24 mouse cellular contexts compared by ENCODE assay signal in genomic region chr6:147833501-147833900, GRCm38 (mm10).
DNase-seq lines count a peak whose midpoint lies in the region; ATAC-seq and TF ChIP-seq lines count a peak whose summit lies in the region.
"Had no signal": no experiment of that assay in that cellular context is flagged by ENCODE, and none has a peak within 500 bp of the region (broad histone marks: within the 10 kb centered on the region; RNA-seq: fewer than 3 reads in every experiment).

No protein-coding gene starts in this region.

- no peak overlapping the region for H3K4me2 ChIP-seq in liver, postnatal 0 days (ENCODE audit: low read depth, low read length)
- H3K4me2 ChIP-seq: embryonic facial prominence, embryonic 12.5 days; embryonic facial prominence, embryonic 15.5 days; forebrain, embryonic 13.5 days; forebrain, embryonic 15.5 days had no signal

- H3K4me3 ChIP-seq in liver, adult 2 months (ENCODE audit: insufficient read depth, low read depth, low read length), result no peak overlapping the region
- no peak overlapping the region for H3K4me3 ChIP-seq in liver, postnatal 0 days (ENCODE audit: low read depth, low read length)
- H3K4me3 ChIP-seq: embryonic facial prominence, embryonic 12.5 days; embryonic facial prominence, embryonic 15.5 days; erythroblast, embryonic 14.5 days; forebrain, embryonic 13.5 days; forebrain, embryonic 15.5 days had no signal

- peaks cover 6% of the 10 kb centered on the region for H3K4me1 ChIP-seq in liver, adult 2 months (ENCODE audit: control insufficient read depth, insufficient read depth, low read length)
- H3K4me1 ChIP-seq in liver, postnatal 0 days (ENCODE audit: insufficient read depth), result no peaks in the 10 kb centered on the region
- H3K4me1 ChIP-seq: embryonic facial prominence, embryonic 12.5 days; embryonic facial prominence, embryonic 15.5 days; forebrain, embryonic 13.5 days; forebrain, embryonic 15.5 days had no signal

- no peak overlapping the region for H3K27ac ChIP-seq in liver, adult 2 months (replicated peaks; ENCODE audit: insufficient read depth, low read depth, low read length)
- H3K27ac ChIP-seq in liver, postnatal 0 days (ENCODE audit: low read depth), result no peak overlapping the region
- H3K27ac ChIP-seq: embryonic facial prominence, embryonic 12.5 days; embryonic facial prominence, embryonic 15.5 days; forebrain, embryonic 13.5 days; forebrain, embryonic 15.5 days had no signal

- no peaks in the 10 kb centered on the region for H3K79me2 ChIP-seq in liver, adult 2 months (ENCODE audit: control insufficient read depth, insufficient read depth, low read length)

- H3K9me3 ChIP-seq in liver, postnatal 0 days (ENCODE audit: low read length), result no peaks in the 10 kb centered on the region
- H3K9me3 ChIP-seq: embryonic facial prominence, embryonic 12.5 days; embryonic facial prominence, embryonic 15.5 days; forebrain, embryonic 13.5 days; forebrain, embryonic 15.5 days; G1E had no signal

- ATAC-seq in liver, postnatal 0 days, result no peak
- ATAC-seq in CD4-positive, CD25-positive, alpha-beta regulatory T cell, adult 4 months, result no peak
- ATAC-seq: activated CD4-positive, CD25-positive, alpha-beta regulatory T cell, adult 4 months; forebrain, embryonic 13.5 days; forebrain, embryonic 15.5 days; forebrain, postnatal 0 days; Patski had no signal

- H3K27me3 ChIP-seq in liver, adult 2 months (ENCODE audit: control insufficient read depth, insufficient read depth, low read length), result no peaks in the 10 kb centered on the region
- H3K27me3 ChIP-seq in liver, postnatal 0 days (ENCODE audit: insufficient read depth, low read length), result no peaks in the 10 kb centered on the region
- H3K27me3 ChIP-seq: CH12.LX; embryonic facial prominence, embryonic 12.5 days; embryonic facial prominence, embryonic 15.5 days; forebrain, embryonic 13.5 days; forebrain, embryonic 15.5 days; Patski had no signal

- TF ChIP-seq POLR2A in liver, adult 2 months (IDR thresholded peaks at IDR 0.05; ENCODE audit: extremely low read depth, insufficient read depth, low read length), result no peak

- DNase-seq in liver, adult 2 months (ENCODE audit: extremely low read depth, low read depth, low spot score), result peak; percentile 79
- no peak for DNase-seq in liver, postnatal 0 days
- peak; percentile 75 for DNase-seq in adipocyte (ENCODE audit: low spot score)
- DNase-seq in fat pad, adult 2 months (ENCODE audit: extremely low read depth, low read depth, low spot score), result peak; percentile 63
- no peak for DNase-seq in spleen, postnatal 36 days (ENCODE audit: low spot score in 2 of 2)
- DNase-seq: adrenal gland, adult 2 months; adrenal gland, postnatal 25 days; cerebellum, adult 11 months; cerebellum, adult 18-20 months; cerebellum, adult 8-10 months; cerebellum, adult 9-11 months; cerebellum, postnatal 36 days; embryo, embryonic 11 days; forebrain, postnatal 0 days had no signal

- 23% methylated on average over 3 of the region's 3 CpGs for WGBS in liver, adult 2 months
- 66% methylated on average over 3 of the region's 3 CpGs for WGBS in liver, postnatal 0 days (ENCODE audit: insufficient replicate concordance)

- no peak for TF ChIP-seq EP300 in liver, postnatal 0 days (IDR thresholded peaks at IDR 0.05; ENCODE audit: low read depth)

- no peaks in the 10 kb centered on the region for H3K36me3 ChIP-seq in liver, adult 2 months (ENCODE audit: control insufficient read depth, insufficient read depth, low read length)
- H3K36me3 ChIP-seq in liver, postnatal 0 days (replicated peaks; ENCODE audit: insufficient read depth, low read length), result no peaks in the 10 kb centered on the region
- H3K36me3 ChIP-seq: embryonic facial prominence, embryonic 12.5 days; embryonic facial prominence, embryonic 15.5 days; forebrain, embryonic 15.5 days; G1E had no signal

- no peak overlapping the region for H3K9ac ChIP-seq in liver, adult 2 months (ENCODE audit: low read depth, low read length)
- no peak overlapping the region for H3K9ac ChIP-seq in liver, postnatal 0 days (replicated peaks)
- H3K9ac ChIP-seq: embryonic facial prominence, embryonic 12.5 days; embryonic facial prominence, embryonic 15.5 days; forebrain, embryonic 13.5 days; forebrain, embryonic 15.5 days; forebrain, postnatal 0 days had no signal

- TF ChIP-seq CTCF in liver, adult 2 months (IDR thresholded peaks at IDR 0.05; ENCODE audit: low read depth, low read length), result no peak
- TF ChIP-seq CTCF in liver, postnatal 0 days (IDR thresholded peaks at IDR 0.05; ENCODE audit: low read depth), result no peak

Comparison
In these comparisons a context has a peak if more than half of its experiments do, and no peak if none do; other contexts are left out.
1. DNase-seq: peak in liver, adult 2 months (single experiment), adipocyte (single experiment) and fat pad, adult 2 months (single experiment); none in liver, postnatal 0 days (single experiment) and spleen, postnatal 36 days (0 of 2).